Mouse (Mus musculus) liver, embryonic 11.5 days (tissue): ENCODE data around the gene Rgs7. TPM values are rescaled to one million over a fixed set of nuclear protein-coding genes. Genes with fewer than 3 reads are reported as not detected.
A peak's percentile ranks its signal among the peaks of the same experiment; 100 is the strongest.

Experiments used
- ATAC-seq: fragments of 200-750 bp; cut with Nextera tagmentation; replicated peaks from 2 replicates; pipeline ENCODE4 v1.8.0; 2017; ENCODE audit warnings: moderate number of reproducible peaks, mild to moderate bottlenecking, moderate TSS enrichment, moderate library complexity; ENCODE audit not compliant: low FRiP score
- DNase-seq: peaks from one replicate; pipeline ENCODE4 v3.0.0-alpha.2; 2017; ENCODE audit warnings: low spot score
- H3K27ac ChIP-seq: fragments of 300-500 bp; sonication (generic); 2 replicates; pipeline ENCODE4 v1.5.1; 2014; ENCODE audit warnings: mild to moderate bottlenecking, low read depth, low read length, control low read depth
- H3K27me3 ChIP-seq: fragments of 300-500 bp; sonication (generic); replicated peaks from 2 replicates; pipeline ENCODE4 v1.6.1; 2014; ENCODE audit warnings: low read length, mixed read lengths; ENCODE audit not compliant: control insufficient read depth, insufficient read depth
- H3K36me3 ChIP-seq: fragments of 300-500 bp; sonication (generic); 2 replicates; pipeline ENCODE4 v1.6.1; 2014; ENCODE audit warnings: mild to moderate bottlenecking, low read length, moderate library complexity, mixed read lengths; ENCODE audit not compliant: control insufficient read depth, insufficient read depth
- H3K4me1 ChIP-seq: fragments of 300-500 bp; sonication (generic); replicated peaks from 2 replicates; pipeline ENCODE4 v1.6.1; 2014; ENCODE audit warnings: low read length, mixed read lengths; ENCODE audit not compliant: control insufficient read depth, insufficient read depth
- H3K4me2 ChIP-seq: fragments of 300-500 bp; sonication (generic); 2 replicates; pipeline ENCODE4 v1.6.1; 2014; ENCODE audit warnings: mild to moderate bottlenecking, control low read depth, moderate library complexity
- H3K4me3 ChIP-seq: fragments of 300-500 bp; sonication (generic); 2 replicates; pipeline ENCODE4 v1.5.1; 2014; ENCODE audit warnings: low read depth, low read length, control low read depth
- H3K9ac ChIP-seq: fragments of 300-500 bp; sonication (generic); 2 replicates; pipeline ENCODE4 v1.6.1; 2014; ENCODE audit warnings: low read depth, low read length, control low read depth
- H3K9me3 ChIP-seq: fragments of 300-500 bp; sonication (generic); 2 replicates; pipeline ENCODE4 v1.6.1; 2016; ENCODE audit warnings: low read length, inconsistent platforms, mixed read lengths; ENCODE audit not compliant: control insufficient read depth
- WGBS: fragments of 180-500 bp; shearing (Covaris S2); extraction: QIAGEN DNeasy Blood & Tissue Kit; methylation state at CpG from one replicate; pipeline ENCODE4 v1.1.7; 2014; 5-methylcytosine and 5-hydroxymethylcytosine counted together
- polyA plus RNA-seq: library from polyadenylated mRNA; unstranded; fragments of >200 nt; fragmentation: Nextera tagmentation; extraction: Ambion mirVana; gene quantifications from 2 replicates; pipeline ENCODE4 v1.2.1, GENCODE M21; 2014

The Rgs7 gene
- polyA plus RNA-seq, 1 experiment from 2014 or later = 0.19 TPM

DNA sequence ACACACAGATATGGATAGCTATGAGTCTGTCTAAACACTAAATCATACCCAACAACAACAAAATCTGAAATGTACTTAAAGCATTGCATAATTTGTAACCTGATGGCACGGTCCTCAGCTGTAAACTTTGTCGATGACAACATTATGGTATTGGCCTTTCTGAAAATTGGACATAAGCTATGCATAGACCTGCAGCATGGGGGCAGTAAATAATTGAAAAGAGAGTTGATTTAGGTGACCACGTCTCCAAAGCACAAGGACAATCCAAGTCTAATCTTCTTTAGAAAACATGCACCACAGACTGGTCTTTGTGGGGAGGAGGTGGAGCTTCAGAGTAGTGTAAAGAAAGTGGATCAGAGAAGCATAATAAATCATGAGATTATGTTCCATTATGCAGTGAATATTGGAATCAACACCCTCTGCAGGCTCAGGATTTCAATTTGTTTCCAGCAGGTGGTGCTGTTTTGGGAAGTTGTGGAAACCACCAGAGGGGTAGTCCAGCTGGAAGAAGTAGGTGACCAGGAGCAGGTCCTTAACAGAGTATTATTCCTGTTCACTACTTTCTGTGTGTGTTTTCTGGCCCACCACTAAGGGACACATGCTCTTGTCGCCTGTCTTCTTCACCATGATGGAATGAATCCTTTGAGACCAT lies 373.3 kb downstream of the Rgs7 start:
- no peaks in the 10 kb centered on the region for H3K36me3 ChIP-seq
- ATAC-seq (peak; percentile 54), DNase-seq (no peak)
- H3K9me3 ChIP-seq = no peaks in the 10 kb centered on the region
- H3K4me3 ChIP-seq = no peak overlapping the region
- 63% methylated on average over 4 of the region's 4 CpGs for WGBS
- no peaks in the 10 kb centered on the region for H3K27me3 ChIP-seq
- H3K27ac ChIP-seq = no peak overlapping the region
- H3K4me1 ChIP-seq = no peaks in the 10 kb centered on the region
- no peak overlapping the region for H3K4me2 ChIP-seq
- H3K9ac ChIP-seq = no peak overlapping the region

GRCm38 (mm10) chr1:175108270-175108860 lies 383.9 kb downstream of the Rgs7 start:
- Histone ChIP-seq H3K9ac (no peak overlapping the region), H3K4me3 (no peak overlapping the region), H3K36me3 (no peaks in the 10 kb centered on the region), H3K4me2 (no peak overlapping the region), H3K27me3 (no peaks in the 10 kb centered on the region), H3K9me3 (no peaks in the 10 kb centered on the region), H3K27ac (no peak overlapping the region), H3K4me1 (no peaks in the 10 kb centered on the region)
- ATAC-seq (no peak), DNase-seq (no peak)
- WGBS = 69% methylated on average over 1 of the region's 1 CpGs

- Histone ChIP-seq H3K27ac (no peak overlapping the region), H3K36me3 (no peaks in the 10 kb centered on the region), H3K4me1 (no peaks in the 10 kb centered on the region), H3K4me2 (no peak overlapping the region), H3K9me3 (no peaks in the 10 kb centered on the region), H3K9ac (no peak overlapping the region), H3K27me3 (no peaks in the 10 kb centered on the region), H3K4me3 (no peak overlapping the region)
- 13% methylated on average over 1 of the region's 1 CpGs for WGBS
- no peak; the same call in 1 of the 2 replicates for ATAC-seq
- no peak for DNase-seq
Observed at GRCm38 (mm10) chr1:175106315-175106714, 386.0 kb downstream of the Rgs7 start.

DNA sequence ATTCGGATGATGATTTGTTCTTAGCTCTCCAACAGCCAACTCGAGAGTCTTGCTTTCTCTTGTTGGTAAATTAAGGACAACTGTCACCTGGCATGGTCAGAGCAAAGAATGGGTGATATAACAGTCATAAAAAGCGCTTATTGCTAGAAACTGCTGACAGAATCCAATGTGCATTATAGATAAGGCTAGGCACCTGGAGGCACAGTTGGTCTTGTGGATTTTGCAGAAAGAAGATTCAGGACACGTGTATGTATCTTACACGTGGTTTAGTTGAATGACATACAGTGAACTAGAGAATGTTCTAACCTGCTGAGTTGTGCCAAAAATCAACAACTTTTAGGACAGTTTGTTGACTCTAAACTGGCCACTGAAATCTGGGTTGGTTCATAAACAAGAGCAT lies 386.9 kb downstream of the Rgs7 start:
- ATAC-seq = no peak
- no peaks in the 10 kb centered on the region for H3K9me3 ChIP-seq

GRCm38 (mm10) chr1:175097014-175097413 lies 395.3 kb downstream of the Rgs7 start:
- H3K4me2 ChIP-seq = no peak overlapping the region
- H3K9ac ChIP-seq = no peak overlapping the region
- DNase-seq = no peak
- ATAC-seq = peak; percentile 56
- no peaks in the 10 kb centered on the region for H3K4me1 ChIP-seq
- H3K4me3 ChIP-seq = no peak overlapping the region
- 38% methylated on average over 3 of the region's 3 CpGs for WGBS
- H3K36me3 ChIP-seq = no peaks in the 10 kb centered on the region
- H3K27me3 ChIP-seq = no peaks in the 10 kb centered on the region
- H3K9me3 ChIP-seq = no peaks in the 10 kb centered on the region
- H3K27ac ChIP-seq = no peak overlapping the region

More for the DNA sequence above, 386.9 kb downstream of the Rgs7 start:
- Histone ChIP-seq H3K4me2 (no peak overlapping the region), H3K36me3 (no peaks in the 10 kb centered on the region), H3K4me3 (no peak overlapping the region), H3K4me1 (no peaks in the 10 kb centered on the region), H3K27ac (no peak overlapping the region), H3K27me3 (no peaks in the 10 kb centered on the region), H3K9ac (no peak overlapping the region)
- WGBS = 67% methylated on average over 5 of the region's 5 CpGs
- DNase-seq = no peak

- H3K9ac ChIP-seq = no peak overlapping the region
- 40% methylated on average over 1 of the region's 1 CpGs for WGBS
- no peaks in the 10 kb centered on the region for H3K27me3 ChIP-seq
- H3K4me1 ChIP-seq = 0 out of 2 replicates have a peak, but pooled peaks cover 2% of the 10 kb centered on the region
- no peak overlapping the region for H3K27ac ChIP-seq
- no peak for DNase-seq
- no peak overlapping the region for H3K4me3 ChIP-seq
- peak; percentile 99 for ATAC-seq
- H3K9me3 ChIP-seq = no peaks in the 10 kb centered on the region
- H3K36me3 ChIP-seq = no peaks in the 10 kb centered on the region
- no peak overlapping the region for H3K4me2 ChIP-seq
Observed at GRCm38 (mm10) chr1:175082104-175082503, 410.2 kb downstream of the Rgs7 start.

DNA sequence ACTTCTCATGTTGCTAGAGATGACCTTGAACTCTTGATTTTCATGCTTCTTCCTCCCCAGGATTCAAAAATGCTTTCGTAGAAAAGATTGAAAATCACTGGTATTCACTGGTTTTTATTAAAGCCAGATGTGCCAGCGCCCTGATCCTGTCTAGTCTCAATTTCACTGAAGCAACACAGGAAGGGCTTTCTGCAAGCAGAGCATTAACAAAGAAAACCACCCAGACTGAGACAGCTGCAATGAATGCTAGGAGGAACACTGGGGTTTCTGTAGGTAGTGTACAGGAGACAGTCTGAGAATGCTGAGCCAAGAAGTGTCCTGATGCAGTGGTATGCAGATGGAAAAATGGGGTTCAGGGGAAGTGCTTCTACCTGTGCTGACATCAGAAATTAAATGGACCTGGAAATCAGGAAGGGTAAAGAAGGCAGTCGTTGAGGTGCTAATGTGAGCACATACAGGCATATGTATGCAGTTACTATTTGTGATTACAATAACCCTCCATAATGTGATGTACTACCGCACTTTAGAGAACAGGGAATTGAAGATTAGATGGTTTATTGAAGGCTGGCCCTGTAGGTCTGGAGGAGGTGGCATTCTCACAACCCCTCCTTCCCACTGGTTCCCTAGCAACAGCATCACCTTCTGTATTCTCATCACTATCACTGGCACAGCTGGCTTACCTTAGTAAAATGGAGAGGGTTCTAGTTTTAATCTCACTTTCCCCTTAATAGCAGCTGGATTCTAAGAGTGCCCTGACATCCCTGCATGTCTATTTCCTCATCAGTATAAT lies 412.3 kb downstream of the Rgs7 start:
- H3K4me1 ChIP-seq = 0 out of 2 replicates have a peak, but pooled peaks cover 2% of the 10 kb centered on the region
- DNase-seq (no peak), ATAC-seq (no peak)
- H3K4me2 ChIP-seq = no peak overlapping the region
- H3K27ac ChIP-seq = no peak overlapping the region
- no peak overlapping the region for H3K9ac ChIP-seq
- H3K36me3 ChIP-seq = no peaks in the 10 kb centered on the region
- H3K27me3 ChIP-seq = no peaks in the 10 kb centered on the region
- no peak overlapping the region for H3K4me3 ChIP-seq
- WGBS = 62% methylated on average over 4 of the region's 4 CpGs
- no peaks in the 10 kb centered on the region for H3K9me3 ChIP-seq

DNA sequence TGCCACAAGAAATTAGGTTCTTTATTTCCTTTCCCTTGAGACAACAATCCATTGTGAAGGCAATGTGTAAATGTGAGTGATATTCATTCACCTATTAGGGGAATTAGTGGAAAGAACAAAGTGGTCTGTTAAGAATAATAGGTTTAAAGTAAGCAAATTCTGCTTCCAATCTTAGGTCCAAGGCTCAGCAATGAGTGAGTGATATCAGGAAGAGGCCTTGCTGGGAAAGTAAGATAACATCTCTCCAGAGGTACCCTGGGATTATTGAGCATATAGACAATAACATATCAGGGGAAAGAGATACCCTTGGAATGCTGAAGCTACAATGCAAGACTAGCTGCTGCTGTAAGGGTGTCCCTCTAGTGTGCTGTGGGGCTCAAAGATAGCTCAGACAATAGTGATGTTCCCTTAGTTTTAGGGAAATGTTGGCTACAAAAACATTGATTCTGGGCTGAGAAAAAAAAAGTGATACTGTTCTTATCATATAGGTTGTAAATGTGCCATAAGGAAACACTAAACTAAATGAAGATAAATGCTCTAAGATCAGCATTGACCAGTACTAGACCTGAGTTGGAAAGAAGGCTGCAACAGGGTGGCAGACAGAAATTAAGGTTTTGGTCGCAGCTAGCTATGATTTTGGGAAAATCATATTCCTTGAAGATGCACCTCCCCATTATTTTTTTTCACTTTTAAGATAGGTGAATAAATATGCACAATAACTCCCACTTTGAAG lies 418.6 kb downstream of the Rgs7 start:
- Histone ChIP-seq H3K27me3 (no peaks in the 10 kb centered on the region), H3K9ac (no peak overlapping the region), H3K27ac (no peak overlapping the region), H3K4me2 (no peak overlapping the region), H3K9me3 (no peaks in the 10 kb centered on the region), H3K4me1 (no peaks in the 10 kb centered on the region), H3K4me3 (no peak overlapping the region), H3K36me3 (no peaks in the 10 kb centered on the region)
- WGBS = 82% methylated on average over 1 of the region's 1 CpGs
- DNase-seq (no peak), ATAC-seq (no peak)
